Mouse (Mus musculus) thymus, postnatal 14 days (tissue): ENCODE data around the gene Akap8.

Experiments used
- DNase-seq: peaks from one replicate; pipeline ENCODE4 v3.0.0; 2021

The Akap8 gene

GRCm38 (mm10) chr17:32348406-32348805 lies 27.4 kb upstream of the Akap8 start:
- no peak for DNase-seq

- no peak for DNase-seq
Observed at GRCm38 (mm10) chr17:32341102-32341501, 20.1 kb upstream of the Akap8 start.

GRCm38 (mm10) chr17:32340110-32340509 lies 19.1 kb upstream of the Akap8 start:
- DNase-seq, result no peak

GRCm38 (mm10) chr17:32335869-32336268 lies 14.8 kb upstream of the Akap8 start:
- DNase-seq, result no peak

GRCm38 (mm10) chr17:32334921-32335320 lies 13.9 kb upstream of the Akap8 start:
- no peak for DNase-seq

- no peak for DNase-seq
Observed at GRCm38 (mm10) chr17:32333675-32334303, 12.8 kb upstream of the Akap8 start.

GRCm38 (mm10) chr17:32327501-32327900 lies 6.5 kb upstream of the Akap8 start:
- no peak for DNase-seq

- no peak for DNase-seq
Observed at GRCm38 (mm10) chr17:32322809-32323208, 1.8 kb upstream of the Akap8 start.

GRCm38 (mm10) chr17:32321836-32322235 lies 798 bp upstream of the Akap8 start:
- no peak for DNase-seq

GRCm38 (mm10) chr17:32321390-32321734 lies 324 bp upstream of the Akap8 start:
- DNase-seq, result peak; percentile 89

- no peak for DNase-seq
Observed at GRCm38 (mm10) chr17:32319950-32320349, 1.1 kb downstream of the Akap8 start.

- DNase-seq, result no peak
Observed at GRCm38 (mm10) chr17:32317708-32318107, 3.3 kb downstream of the Akap8 start.

- no peak for DNase-seq
Observed at GRCm38 (mm10) chr17:32317032-32317431, 4.0 kb downstream of the Akap8 start.

- DNase-seq, result no peak
Observed at GRCm38 (mm10) chr17:32315560-32315959, 5.5 kb downstream of the Akap8 start.

- no peak for DNase-seq
Observed at GRCm38 (mm10) chr17:32313892-32314291, 7.1 kb downstream of the Akap8 start.

- no peak for DNase-seq
Observed at GRCm38 (mm10) chr17:32312801-32313200, 8.2 kb downstream of the Akap8 start.

- no peak for DNase-seq
Observed at GRCm38 (mm10) chr17:32307963-32308362, 13.1 kb downstream of the Akap8 start.

- DNase-seq, result no peak
Observed at GRCm38 (mm10) chr17:32298125-32298524, 22.9 kb downstream of the Akap8 start.

- no peak for DNase-seq
Observed at GRCm38 (mm10) chr17:32295901-32296300, 25.1 kb downstream of the Akap8 start.

- no peak for DNase-seq
Observed at GRCm38 (mm10) chr17:32295160-32295559, 25.9 kb downstream of the Akap8 start.

GRCm38 (mm10) chr17:32285138-32285670 lies 35.8 kb downstream of the Akap8 start:
- no peak for DNase-seq

- DNase-seq, result peak; percentile 93
Observed at GRCm38 (mm10) chr17:32284262-32285137, 36.5 kb downstream of the Akap8 start, which contains the start of gene Brd4. TSS of gene Brd4 (minus strand) at chr17:32284722.

- DNase-seq, result peak; percentile 73
Observed at GRCm38 (mm10) chr17:32283771-32284221, 37.2 kb downstream of the Akap8 start.

- no peak for DNase-seq
Observed at GRCm38 (mm10) chr17:32283341-32283740, 37.7 kb downstream of the Akap8 start.
